Mouse (Mus musculus): ENCODE measurements at regions not wholly inside any gene's neighbourhood (a gene's known extent, or its start where the extent isn't known, plus 50 kb on each side); places are given as distances from the start of the nearest gene placed in this dataset.

DNA sequence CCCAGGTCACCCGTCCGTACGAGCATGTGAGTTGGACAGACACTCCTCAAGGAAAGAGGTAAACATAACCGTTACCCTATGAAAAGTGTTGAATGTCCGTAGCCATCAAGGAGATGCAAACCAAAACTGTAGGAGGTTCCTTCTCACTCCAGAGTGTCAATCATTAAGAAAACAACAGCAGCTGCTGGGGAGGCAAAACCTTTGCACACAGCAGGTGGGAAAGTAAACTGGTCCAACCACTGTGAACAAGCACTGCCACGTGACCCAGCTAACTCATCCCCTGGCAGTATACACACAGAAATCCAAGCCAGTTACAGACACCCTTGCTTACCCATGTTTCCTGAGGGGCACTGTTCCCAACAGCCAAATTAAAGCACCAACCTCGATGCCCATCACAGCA, 54.7 kb upstream of the Irx5 start:
- Histone ChIP-seq H3K9ac (replicated peaks; ENCODE audit: low read length) (no peak overlapping the region), H3K4me1 (ENCODE audit: insufficient read depth, low read length) (no peaks in the 10 kb centered on the region), H3K27me3 (ENCODE audit: insufficient read depth, low read length) (peaks cover 4% of the 10 kb centered on the region; the same call in 1 of the 2 replicates), H3K27ac (ENCODE audit: low read length) (no peak overlapping the region), H3K9me3 (ENCODE audit: low read length) (peaks cover 5% of the 10 kb centered on the region), H3K4me2 (replicated peaks; ENCODE audit: low read depth, low read length) (no peak overlapping the region), H3K4me3 (ENCODE audit: low read length) (no peak overlapping the region), H3K36me3 (ENCODE audit: insufficient read depth, low read length) (no peaks in the 10 kb centered on the region)
- ATAC-seq (ENCODE audit: low FRiP score, low TSS enrichment) = no peak
- 58% methylated on average over 7 of the region's 7 CpGs for WGBS

DNA sequence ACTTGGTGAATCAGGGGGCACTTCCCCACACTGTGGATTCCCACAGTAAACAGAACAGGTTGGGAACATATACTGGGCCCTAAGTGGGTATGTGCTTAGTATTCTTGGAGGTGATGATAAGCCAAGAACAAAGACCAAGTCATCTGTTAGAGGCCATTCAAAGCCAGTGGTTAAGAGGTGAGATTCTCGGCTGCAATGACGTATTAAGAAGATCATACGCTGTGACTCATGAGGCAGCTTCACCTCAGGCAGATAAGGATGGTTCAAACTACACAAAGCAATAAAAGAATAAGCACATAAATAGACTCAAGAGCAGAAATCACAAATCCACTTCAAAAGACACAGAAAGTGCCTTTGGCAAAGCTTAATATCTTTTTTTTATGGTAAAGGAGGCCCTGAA, 56.4 kb upstream of the Irx5 start:
- H3K36me3 ChIP-seq (ENCODE audit: insufficient read depth, low read length) = no peaks in the 10 kb centered on the region
- H3K4me3 ChIP-seq (ENCODE audit: low read length) = no peak overlapping the region
- no peak overlapping the region for H3K27ac ChIP-seq (ENCODE audit: low read length)
- H3K9me3 ChIP-seq (ENCODE audit: low read length) = peaks cover 5% of the 10 kb centered on the region
- 90% methylated on average over 3 of the region's 3 CpGs for WGBS
- peaks cover 4% of the 10 kb centered on the region; the same call in 1 of the 2 replicates for H3K27me3 ChIP-seq (ENCODE audit: insufficient read depth, low read length)
- H3K4me2 ChIP-seq (replicated peaks; ENCODE audit: low read depth, low read length) = no peak overlapping the region
- H3K4me1 ChIP-seq (ENCODE audit: insufficient read depth, low read length) = no peaks in the 10 kb centered on the region
- ATAC-seq (ENCODE audit: low FRiP score, low TSS enrichment) = no peak
- no peak overlapping the region for H3K9ac ChIP-seq (replicated peaks; ENCODE audit: low read length)

DNA sequence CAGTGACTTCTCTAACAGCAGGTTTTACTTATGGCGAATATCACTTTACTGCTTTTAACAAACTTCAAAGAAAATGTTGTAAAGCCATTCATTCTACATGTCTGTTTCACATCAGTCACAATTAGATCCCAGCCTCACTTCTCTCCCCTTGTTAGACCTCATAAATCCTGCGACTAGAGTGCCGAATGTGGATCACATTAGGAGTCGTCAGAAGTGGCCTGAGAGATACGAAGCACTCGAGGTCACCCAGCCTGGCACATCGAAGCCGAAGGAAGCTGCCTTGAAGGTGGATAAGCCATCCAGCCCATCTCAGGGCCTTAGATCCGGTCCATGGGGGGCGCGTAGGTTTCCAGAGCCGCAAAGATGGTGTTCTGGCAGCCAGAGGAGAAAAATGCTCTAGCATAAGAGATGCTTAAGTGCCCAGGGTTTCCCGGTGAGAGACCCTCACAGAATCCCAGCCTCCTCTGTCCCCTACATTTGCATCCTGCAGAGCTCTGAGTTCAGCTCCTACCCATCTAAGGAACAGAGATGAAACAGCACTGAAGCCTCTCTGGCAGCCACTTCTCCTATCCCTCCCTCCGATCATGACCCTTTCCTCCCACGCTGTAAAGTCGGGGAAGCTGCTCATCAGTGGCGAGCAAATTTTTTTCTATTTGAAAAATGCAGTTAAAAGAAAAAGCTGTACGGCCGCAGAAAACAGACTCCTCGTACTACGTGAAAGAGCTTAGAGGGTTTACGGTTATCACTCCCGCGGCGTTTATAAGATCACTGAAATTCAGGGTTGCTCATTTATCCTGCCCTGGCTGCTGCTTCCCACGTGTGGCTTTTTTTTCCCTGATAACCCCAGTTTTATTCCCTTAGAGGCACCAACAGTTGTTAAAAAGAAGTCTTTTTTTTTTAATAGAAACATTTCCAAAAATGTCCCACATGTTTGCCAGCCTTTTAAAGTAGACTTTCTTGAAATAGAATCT, 70.3 kb upstream of the Irx5 start:
- Histone ChIP-seq H3K27me3 (ENCODE audit: insufficient read depth, low read length) (no peaks in the 10 kb centered on the region), H3K4me3 (ENCODE audit: low read length) (no peak overlapping the region), H3K4me1 (ENCODE audit: insufficient read depth, low read length) (no peaks in the 10 kb centered on the region), H3K9me3 (ENCODE audit: low read length) (no peaks in the 10 kb centered on the region), H3K27ac (ENCODE audit: low read length) (no peak overlapping the region), H3K9ac (replicated peaks; ENCODE audit: low read length) (no peak overlapping the region), H3K4me2 (replicated peaks; ENCODE audit: low read depth, low read length) (no peak overlapping the region), H3K36me3 (ENCODE audit: insufficient read depth, low read length) (no peaks in the 10 kb centered on the region)
- WGBS = 38% methylated on average over 26 of the region's 26 CpGs
- ATAC-seq (ENCODE audit: low FRiP score, low TSS enrichment) = no peak

DNA sequence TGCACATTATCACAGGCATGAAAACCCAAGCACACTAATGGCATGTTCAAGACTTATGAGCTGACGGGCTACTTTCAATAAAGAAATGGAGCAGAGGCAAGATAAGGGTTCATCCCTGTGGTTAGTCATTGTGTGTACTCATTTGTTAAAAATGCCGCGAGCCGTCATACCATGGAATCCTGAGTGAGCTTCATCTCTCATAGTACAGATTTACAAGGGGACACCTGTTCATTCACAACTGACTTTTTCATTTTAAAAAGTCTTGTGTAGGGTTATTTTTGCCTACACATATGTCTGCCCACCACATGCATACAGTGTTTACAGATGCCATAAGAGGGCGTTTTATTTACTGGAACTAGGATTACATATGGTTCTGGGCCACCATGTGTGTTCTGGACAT, 81.7 kb upstream of the Irx5 start:
- Histone ChIP-seq H3K27me3 (ENCODE audit: insufficient read depth, low read length) (no peaks in the 10 kb centered on the region), H3K4me2 (replicated peaks; ENCODE audit: low read depth, low read length) (no peak overlapping the region), H3K9ac (replicated peaks; ENCODE audit: low read length) (no peak overlapping the region), H3K4me1 (ENCODE audit: insufficient read depth, low read length) (no peaks in the 10 kb centered on the region), H3K36me3 (ENCODE audit: insufficient read depth, low read length) (no peaks in the 10 kb centered on the region), H3K4me3 (ENCODE audit: low read length) (no peak overlapping the region), H3K27ac (ENCODE audit: low read length) (no peak overlapping the region), H3K9me3 (ENCODE audit: low read length) (no peaks in the 10 kb centered on the region)
- WGBS = 89% methylated on average over 5 of the region's 5 CpGs
- ATAC-seq (ENCODE audit: low FRiP score, low TSS enrichment) = no peak

DNA sequence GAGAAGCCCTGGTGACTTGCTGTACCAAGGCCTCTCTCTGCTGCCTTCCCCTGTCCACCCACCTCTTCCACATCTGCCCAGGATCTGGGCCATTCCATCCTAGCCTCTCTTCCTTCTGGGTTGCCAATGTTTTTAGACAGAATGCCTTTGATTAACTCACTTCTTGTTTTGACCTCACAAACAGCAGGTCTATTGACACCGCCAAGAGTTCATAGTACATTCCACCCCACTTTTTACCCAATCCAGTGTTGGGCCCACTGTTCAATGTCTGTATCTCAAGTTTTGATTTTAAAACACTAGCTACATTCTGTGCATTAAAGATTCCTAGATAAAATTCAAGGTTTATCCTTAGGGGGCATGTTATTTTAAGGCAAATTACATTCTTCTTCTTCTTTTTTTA, 84.7 kb upstream of the Irx5 start:
- no peak for ATAC-seq (ENCODE audit: low FRiP score, low TSS enrichment)
- no peak overlapping the region for H3K4me2 ChIP-seq (replicated peaks; ENCODE audit: low read depth, low read length)
- no peak overlapping the region for H3K4me3 ChIP-seq (ENCODE audit: low read length)
- H3K27me3 ChIP-seq (ENCODE audit: insufficient read depth, low read length) = no peaks in the 10 kb centered on the region
- 93% methylated on average over 1 of the region's 1 CpGs for WGBS
- no peaks in the 10 kb centered on the region for H3K4me1 ChIP-seq (ENCODE audit: insufficient read depth, low read length)
- peaks cover 8% of the 10 kb centered on the region for H3K9me3 ChIP-seq (ENCODE audit: low read length)
- H3K36me3 ChIP-seq (ENCODE audit: insufficient read depth, low read length) = no peaks in the 10 kb centered on the region
- no peak overlapping the region for H3K27ac ChIP-seq (ENCODE audit: low read length)
- no peak overlapping the region for H3K9ac ChIP-seq (replicated peaks; ENCODE audit: low read length)

DNA sequence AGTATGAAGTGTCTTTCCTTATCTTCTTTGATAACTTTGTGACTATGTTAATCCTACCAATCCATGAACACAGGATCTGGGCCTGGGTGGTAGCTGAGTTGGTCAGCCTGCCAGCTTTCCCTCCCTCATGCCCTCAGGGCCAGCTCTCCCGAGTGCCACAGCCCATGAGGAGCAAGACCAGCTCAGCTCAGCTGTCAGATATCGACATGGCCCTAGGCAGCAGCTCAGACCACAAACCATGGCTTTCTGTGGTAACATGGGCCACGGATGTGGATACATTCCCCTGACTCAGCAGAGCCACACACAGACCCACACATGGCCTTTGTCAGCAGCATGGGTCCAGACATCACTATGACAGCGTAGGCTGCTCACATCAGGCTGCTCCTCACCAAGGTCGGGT, 85.4 kb upstream of the Irx5 start:
- ATAC-seq (ENCODE audit: low FRiP score, low TSS enrichment) = no peak
- H3K4me2 ChIP-seq (replicated peaks; ENCODE audit: low read depth, low read length) = no peak overlapping the region
- H3K9me3 ChIP-seq (ENCODE audit: low read length) = peaks cover 8% of the 10 kb centered on the region
- H3K36me3 ChIP-seq (ENCODE audit: insufficient read depth, low read length) = no peaks in the 10 kb centered on the region
- no peak overlapping the region for H3K27ac ChIP-seq (ENCODE audit: low read length)
- 79% methylated on average over 5 of the region's 5 CpGs for WGBS
- H3K4me1 ChIP-seq (ENCODE audit: insufficient read depth, low read length) = no peaks in the 10 kb centered on the region
- H3K4me3 ChIP-seq (ENCODE audit: low read length) = no peak overlapping the region
- no peaks in the 10 kb centered on the region for H3K27me3 ChIP-seq (ENCODE audit: insufficient read depth, low read length)
- no peak overlapping the region for H3K9ac ChIP-seq (replicated peaks; ENCODE audit: low read length)

DNA sequence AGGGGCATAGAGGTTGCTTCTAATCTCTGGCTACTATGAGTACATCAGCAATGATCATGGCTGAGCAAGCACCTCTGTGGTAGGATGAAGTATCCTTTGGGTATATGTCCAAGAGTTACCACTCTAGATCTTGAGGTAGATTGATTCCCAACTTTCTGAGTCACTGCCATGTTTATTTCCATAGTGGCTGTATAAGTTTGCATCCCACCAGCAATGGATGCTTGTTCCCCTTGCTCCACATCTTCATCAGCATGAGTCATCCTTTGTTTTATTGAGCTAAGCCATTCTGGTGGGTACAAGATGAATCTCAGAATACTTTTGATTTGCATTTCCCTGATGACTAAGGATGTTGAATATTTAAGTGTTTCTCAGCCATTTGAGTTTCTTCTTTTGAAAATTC, 86.8 kb upstream of the Irx5 start:
- no peak for ATAC-seq (ENCODE audit: low FRiP score, low TSS enrichment)
- Histone ChIP-seq H3K9me3 (ENCODE audit: low read length) (peaks cover 8% of the 10 kb centered on the region), H3K9ac (replicated peaks; ENCODE audit: low read length) (no peak overlapping the region), H3K4me2 (replicated peaks; ENCODE audit: low read depth, low read length) (no peak overlapping the region), H3K27ac (ENCODE audit: low read length) (no peak overlapping the region), H3K27me3 (ENCODE audit: insufficient read depth, low read length) (peaks cover 8% of the 10 kb centered on the region), H3K36me3 (ENCODE audit: insufficient read depth, low read length) (no peaks in the 10 kb centered on the region), H3K4me3 (ENCODE audit: low read length) (no peak overlapping the region), H3K4me1 (ENCODE audit: insufficient read depth, low read length) (peaks cover 4% of the 10 kb centered on the region; the same call in 1 of the 2 replicates)

DNA sequence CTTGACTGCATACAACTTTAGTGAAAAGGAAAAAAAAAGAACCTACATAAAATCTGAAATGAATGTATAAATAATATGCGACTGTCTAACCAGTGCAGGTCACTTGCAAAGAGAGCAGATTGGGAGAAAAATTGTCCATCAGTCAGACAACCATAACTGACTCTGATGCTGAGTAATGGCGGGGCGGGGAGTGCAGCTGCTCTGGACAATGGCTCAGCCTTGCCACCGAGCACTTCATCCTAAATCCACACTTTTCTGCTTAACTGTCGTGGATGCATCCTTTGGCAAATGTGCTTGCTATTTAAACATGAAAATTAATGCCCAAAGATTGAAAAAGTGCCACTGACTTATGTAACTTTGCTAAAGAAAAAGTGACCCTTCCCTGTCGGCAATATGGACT, 90.0 kb upstream of the Irx5 start:
- 72% methylated on average over 6 of the region's 6 CpGs for WGBS
- H3K4me2 ChIP-seq (replicated peaks; ENCODE audit: low read depth, low read length) = no peak overlapping the region
- no peak for ATAC-seq (ENCODE audit: low FRiP score, low TSS enrichment)
- H3K9me3 ChIP-seq (ENCODE audit: low read length) = peaks cover 8% of the 10 kb centered on the region
- H3K9ac ChIP-seq (replicated peaks; ENCODE audit: low read length) = no peak overlapping the region
- H3K4me1 ChIP-seq (ENCODE audit: insufficient read depth, low read length) = peaks cover 4% of the 10 kb centered on the region; the same call in 1 of the 2 replicates
- peaks cover 8% of the 10 kb centered on the region for H3K27me3 ChIP-seq (ENCODE audit: insufficient read depth, low read length)
- H3K36me3 ChIP-seq (ENCODE audit: insufficient read depth, low read length) = no peaks in the 10 kb centered on the region
- no peak overlapping the region for H3K27ac ChIP-seq (ENCODE audit: low read length)
- H3K4me3 ChIP-seq (ENCODE audit: low read length) = no peak overlapping the region

DNA sequence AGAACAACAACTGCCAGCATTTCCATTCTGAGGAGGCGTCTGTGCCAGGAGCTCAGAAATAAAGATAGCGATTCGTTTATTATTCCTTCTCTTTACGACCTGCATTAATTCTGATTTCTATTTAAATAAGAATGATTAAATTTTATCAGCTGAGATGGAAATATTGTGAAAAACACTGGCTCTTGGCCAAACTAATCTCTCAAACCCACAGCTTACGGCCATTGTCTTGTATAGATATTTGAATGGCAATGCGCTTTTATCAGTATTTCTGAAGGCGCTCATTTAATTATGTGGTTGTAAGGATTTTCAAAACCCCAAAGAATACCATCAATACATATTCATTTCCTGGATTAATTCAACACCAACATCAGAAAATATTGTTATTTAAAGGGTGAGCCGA, 97.4 kb upstream of the Irx5 start:
- WGBS = 90% methylated on average over 8 of the region's 8 CpGs
- H3K4me1 ChIP-seq (ENCODE audit: insufficient read depth, low read length) = no peaks in the 10 kb centered on the region
- no peak for ATAC-seq (ENCODE audit: low FRiP score, low TSS enrichment)
- H3K27ac ChIP-seq (ENCODE audit: low read length) = no peak overlapping the region
- no peaks in the 10 kb centered on the region for H3K36me3 ChIP-seq (ENCODE audit: insufficient read depth, low read length)
- H3K9me3 ChIP-seq (ENCODE audit: low read length) = no peaks in the 10 kb centered on the region
- H3K27me3 ChIP-seq (ENCODE audit: insufficient read depth, low read length) = no peaks in the 10 kb centered on the region
- H3K9ac ChIP-seq (replicated peaks; ENCODE audit: low read length) = no peak overlapping the region
- no peak overlapping the region for H3K4me3 ChIP-seq (ENCODE audit: low read length)
- no peak overlapping the region for H3K4me2 ChIP-seq (replicated peaks; ENCODE audit: low read depth, low read length)

DNA sequence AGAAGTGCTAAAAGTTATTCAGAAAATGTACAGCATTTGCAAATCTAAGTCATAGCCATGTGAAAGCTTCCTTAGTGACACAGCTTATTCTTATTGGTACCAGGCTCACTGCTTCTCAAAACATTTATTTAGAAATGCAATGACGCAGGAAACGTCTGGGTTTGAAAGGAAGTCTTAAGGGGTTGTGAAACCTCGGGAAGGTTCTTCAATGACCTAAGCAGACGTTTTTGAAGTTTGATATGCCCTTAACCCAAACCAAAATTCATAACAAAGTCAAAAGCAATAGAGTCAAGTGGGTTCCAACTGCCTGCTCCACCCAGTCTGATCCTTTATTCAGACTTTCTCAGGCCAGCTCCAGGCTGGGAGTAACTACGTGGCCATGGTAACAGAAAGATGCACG, 99.2 kb upstream of the Irx5 start:
- Histone ChIP-seq H3K4me1 (ENCODE audit: insufficient read depth, low read length) (no peaks in the 10 kb centered on the region), H3K27me3 (ENCODE audit: insufficient read depth, low read length) (no peaks in the 10 kb centered on the region), H3K9me3 (ENCODE audit: low read length) (no peaks in the 10 kb centered on the region), H3K27ac (ENCODE audit: low read length) (no peak overlapping the region), H3K4me3 (ENCODE audit: low read length) (no peak overlapping the region), H3K4me2 (replicated peaks; ENCODE audit: low read depth, low read length) (no peak overlapping the region), H3K9ac (replicated peaks; ENCODE audit: low read length) (no peak overlapping the region), H3K36me3 (ENCODE audit: insufficient read depth, low read length) (no peaks in the 10 kb centered on the region)
- 62% methylated on average over 6 of the region's 6 CpGs for WGBS
- no peak for ATAC-seq (ENCODE audit: low FRiP score, low TSS enrichment)

Measured in kidney, embryonic 16.5 days (tissue).